Mouse (Mus musculus) G1E (cell line): Measurements from ENCODE around the gene Myo16.

Experiments
- CTCF ChIP-seq: IDR thresholded peaks from 2 replicates; pipeline ENCODE4 v1.5.1; 2012; ENCODE audit warnings: low read depth, low read length, inconsistent platforms, mixed read lengths
- TAL1 ChIP-seq: conservative IDR thresholded peaks from 2 replicates; pipeline ENCODE4 v1.6.1; 2012; ENCODE audit warnings: low read depth, low read length, inconsistent platforms, mixed read lengths

DNA sequence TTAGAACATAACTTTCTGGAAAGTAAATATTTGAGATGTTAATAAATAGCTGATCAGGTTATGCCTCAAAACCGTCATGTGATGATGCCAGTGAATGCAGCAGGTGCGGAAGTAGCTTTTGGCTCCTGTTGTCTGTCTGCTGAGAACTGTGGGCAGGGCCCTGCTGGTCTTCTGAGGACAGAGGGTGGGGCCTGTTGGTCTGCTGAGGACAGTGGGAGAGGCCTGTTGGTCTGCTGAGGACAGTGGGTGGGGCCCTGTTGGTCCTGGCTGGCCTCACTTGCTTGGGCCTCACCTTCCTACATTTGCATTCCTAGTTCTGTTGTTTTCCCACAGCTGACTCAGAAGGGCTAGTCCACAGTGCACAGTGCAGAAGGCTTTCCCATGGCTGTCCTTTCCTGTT is 466.0 kb downstream of the Myo16 start:
- TF ChIP-seq CTCF (no peak), TAL1 (no peak)
